Comparison of ENCODE assay signal across 9 mouse cellular contexts in genomic region chr7:143444955-143445648, GRCm38 (mm10). TPM values are rescaled to one million over a fixed set of nuclear protein-coding genes. Genes with fewer than 3 reads are reported as not detected.
DNase-seq lines count a peak whose midpoint lies in the region; ATAC-seq and TF ChIP-seq lines count a peak whose summit lies in the region.
"Had no signal": no experiment of that assay in that cellular context is flagged by ENCODE, and none has a peak within 500 bp of the region (broad histone marks: within the 10 kb centered on the region; RNA-seq: fewer than 3 reads in every experiment).

No protein-coding gene starts in this region.

- H3K27ac ChIP-seq in gastrocnemius, adult 2 months, result no peak overlapping the region
- H3K27ac ChIP-seq in ES-E14 (ENCODE audit: insufficient read depth, low read depth, low read length, poor library complexity, severe bottlenecking), result no peak overlapping the region
- H3K27ac ChIP-seq in hindbrain, embryonic 12.5 days, result peak overlapping the region; percentile 92
- peak overlapping the region; percentile 82 for H3K27ac ChIP-seq in midbrain, embryonic 11.5 days (ENCODE audit: low read depth, low read length)

- H3K4me3 ChIP-seq in gastrocnemius, adult 2 months, result peak overlapping the region; percentile 69
- H3K4me3 ChIP-seq in ES-E14 (ENCODE audit: insufficient read depth in 1 of 2, low read depth in 1 of 2, low read length in 2 of 2, poor library complexity in 1 of 2, severe bottlenecking in 1 of 2), result peak overlapping the region; percentile 0 to 49; a peak in 3 of 4 replicates
- H3K4me3 ChIP-seq in hindbrain, embryonic 12.5 days, result peak overlapping the region; percentile 37
- peak overlapping the region; percentile 28 for H3K4me3 ChIP-seq in midbrain, embryonic 11.5 days (ENCODE audit: low read depth, low read length)

- H3K4me1 ChIP-seq in ES-E14 (ENCODE audit: control insufficient read depth in 2 of 2, insufficient read depth in 2 of 2, low read length in 2 of 2, poor library complexity in 1 of 2), result peaks cover 1 to 2% of the 10 kb centered on the region in 2 experiments; a peak in 1 of 4 replicates
- H3K4me1 ChIP-seq in hindbrain, embryonic 12.5 days, result peaks cover 34% of the 10 kb centered on the region
- peaks cover 34% of the 10 kb centered on the region for H3K4me1 ChIP-seq in midbrain, embryonic 11.5 days (ENCODE audit: control insufficient read depth, insufficient read depth, low read length)

- no peaks in the 10 kb centered on the region for H3K36me3 ChIP-seq in ES-E14 (ENCODE audit: control insufficient read depth, insufficient read depth, low read length, poor library complexity, severe bottlenecking)
- H3K36me3 ChIP-seq in hindbrain, embryonic 12.5 days, result no peaks in the 10 kb centered on the region
- H3K36me3 ChIP-seq in midbrain, embryonic 11.5 days (ENCODE audit: control insufficient read depth, insufficient read depth, low read length), result no peaks in the 10 kb centered on the region

- intact Hi-C loops in gastrocnemius, adult 2 months (cut with DNase I), result no loop called here
- intact Hi-C loops in left cerebral cortex, postnatal 14 days (cut with DNase I), result no loop called here

- in situ Hi-C loops in ES-E14 (cut with MboI; ENCODE audit: low sequenced_read_pairs in 2 of 2, unreplicated experiment in 2 of 2), result no loop called here

- peak overlapping the region; percentile 6; the same call in 1 of the 2 replicates for H3K9ac ChIP-seq in ES-E14 (ENCODE audit: insufficient read depth, low read depth, low read length, poor library complexity, severe bottlenecking)
- peak overlapping the region; percentile 66 for H3K9ac ChIP-seq in hindbrain, embryonic 12.5 days
- peak overlapping the region; percentile 37 for H3K9ac ChIP-seq in midbrain, embryonic 11.5 days (ENCODE audit: low read length)

- under 1% methylated on average over 55 of the region's 55 CpGs for WGBS in hindbrain, embryonic 12.5 days
- WGBS in midbrain, embryonic 11.5 days, result 2% methylated on average over 54 of the region's 55 CpGs

- H3K9me3 ChIP-seq in ES-E14 (ENCODE audit: control insufficient read depth, insufficient read depth, low read depth, low read length), result no peaks in the 10 kb centered on the region
- H3K9me3 ChIP-seq in hindbrain, embryonic 12.5 days (replicated peaks), result no peaks in the 10 kb centered on the region
- H3K9me3 ChIP-seq in midbrain, embryonic 11.5 days (ENCODE audit: control insufficient read depth, low read length), result no peaks in the 10 kb centered on the region

- ATAC-seq in hindbrain, embryonic 12.5 days (ENCODE audit: low FRiP score), result peak; percentile 63
- ATAC-seq in midbrain, embryonic 11.5 days (ENCODE audit: low FRiP score), result peak; percentile 58

- TF ChIP-seq CTCF in gastrocnemius, adult 2 months (IDR thresholded peaks at IDR 0.05), result no peak

- no peak for DNase-seq in gastrocnemius, adult 2 months
- no peak for DNase-seq in gastrocnemius, postnatal 25 days
- no peak for DNase-seq in ES-E14 (ENCODE audit: low read depth, low spot score)
- peak; percentile 94 for DNase-seq in midbrain, embryonic 11.5 days (ENCODE audit: low spot score, missing footprints)
- DNase-seq in urinary bladder, postnatal 4 days (ENCODE audit: low spot score in 2 of 2), result no peak
- no peak for DNase-seq in left cerebral cortex, postnatal 14 days (ENCODE audit: low spot score in 2 of 2)
- DNase-seq in adrenal gland, postnatal 36 days, result no peak

- H3K27me3 ChIP-seq in hindbrain, embryonic 12.5 days, result peaks cover 29% of the 10 kb centered on the region
- H3K27me3 ChIP-seq in midbrain, embryonic 11.5 days (ENCODE audit: control insufficient read depth, insufficient read depth, low read length), result peaks cover 13% of the 10 kb centered on the region

- peak overlapping the region; percentile 68 for H3K4me2 ChIP-seq in hindbrain, embryonic 12.5 days (replicated peaks)
- H3K4me2 ChIP-seq in midbrain, embryonic 11.5 days, result peak overlapping the region; percentile 32

TF ChIP-seq in ES-E14, 5 proteins besides CTCF, POLR2A, EP300 and RAD21:
- TF ChIP-seq ZC3H11A (IDR thresholded peaks at IDR 0.05; ENCODE audit: borderline replicate concordance, low read depth, low read length), result no peak

RNA-seq across cellular contexts. Expression of gene Cdkn1c, which starts 15.7 kb away (rescaled TPM):
- total RNA-seq in gastrocnemius, adult 2 months (2021), result 10 to 100 TPM; 23.2 to 23.5 TPM
- total RNA-seq in gastrocnemius, postnatal 25 days (2021), result 100 to 1,000 TPM in 1 of 2 experiments, 10 to 100 TPM in 1; 95.8 to 152 TPM
- 57.9 and 85.6 TPM in 2 replicates for total RNA-seq in ES-E14 (2012; rRNA removed)
- 1,001 and 1,276 TPM in 2 replicates for polyA plus RNA-seq in hindbrain, embryonic 12.5 days (2016; fragmentation: Nextera tagmentation; extraction: Ambion mirVana)
- polyA plus RNA-seq in midbrain, embryonic 11.5 days (2014; fragmentation: Nextera tagmentation; extraction: Ambion mirVana), result 789 and 799 TPM in 2 replicates
- 10 to 100 TPM; 14.1 to 14.2 TPM for total RNA-seq in left cerebral cortex, postnatal 14 days (2021)
- total RNA-seq in adrenal gland, postnatal 36 days (2021), result 100 to 1,000 TPM; 242 to 645 TPM

RNA-seq across cellular contexts. Expression of gene Slc22a18, which starts 28.4 kb away (rescaled TPM):
- total RNA-seq in gastrocnemius, adult 2 months (2021), result under 1 TPM; 0.17 to 0.20 TPM
- under 1 TPM in 1 of 2 experiments, not detected in 1; 0.29 TPM for total RNA-seq in gastrocnemius, postnatal 25 days (2021)
- 1.5 and 4.6 TPM in 2 replicates for total RNA-seq in ES-E14 (2012; rRNA removed)
- 0.63 and 0.72 TPM in 2 replicates for polyA plus RNA-seq in hindbrain, embryonic 12.5 days (2016; fragmentation: Nextera tagmentation; extraction: Ambion mirVana)
- 0.16 and 0.30 TPM in 2 replicates for polyA plus RNA-seq in midbrain, embryonic 11.5 days (2014; fragmentation: Nextera tagmentation; extraction: Ambion mirVana)
- total RNA-seq in left cerebral cortex, postnatal 14 days (2021), result under 1 TPM; 0.42 to 0.62 TPM
- 1 to 10 TPM; 1.4 to 1.5 TPM for total RNA-seq in adrenal gland, postnatal 36 days (2021)

RNA-seq across cellular contexts. Expression of gene Phlda2, which starts 57.8 kb away (rescaled TPM):
- not detected for total RNA-seq in gastrocnemius, adult 2 months (2021)
- total RNA-seq in gastrocnemius, postnatal 25 days (2021), result not detected
- total RNA-seq in ES-E14 (2012; rRNA removed), result 113 and 272 TPM in 2 replicates
- 3.3 TPM in 2 replicates for polyA plus RNA-seq in hindbrain, embryonic 12.5 days (2016; fragmentation: Nextera tagmentation; extraction: Ambion mirVana)
- 0.37 and 0.54 TPM in 2 replicates for polyA plus RNA-seq in midbrain, embryonic 11.5 days (2014; fragmentation: Nextera tagmentation; extraction: Ambion mirVana)
- not detected for total RNA-seq in left cerebral cortex, postnatal 14 days (2021)
- total RNA-seq in adrenal gland, postnatal 36 days (2021), result 1 to 10 TPM in 1 of 2 experiments, under 1 TPM in 1; 0.43 to 2.6 TPM
- total RNA-seq: gastrocnemius, adult 8-10 months had no signal

Comparison
In these comparisons a context has a peak if more than half of its experiments do, and no peak if none do; other contexts are left out.
1. H3K27ac ChIP-seq: peak in hindbrain, embryonic 12.5 days (single experiment) and midbrain, embryonic 11.5 days (single experiment); none in gastrocnemius, adult 2 months (single experiment) and ES-E14 (single experiment).
2. H3K9ac ChIP-seq: peak in every context shown above with its lines; median percentile 66 in hindbrain, embryonic 12.5 days; 37 in midbrain, embryonic 11.5 days; 6 in ES-E14.
3. RNA of gene Phlda2, which starts 57.8 kb away (total RNA-seq): 113 to 272 TPM in ES-E14; 0.43 to 2.6 TPM in adrenal gland, postnatal 36 days, not detected in left cerebral cortex, postnatal 14 days, not detected in gastrocnemius, adult 2 months and not detected in gastrocnemius, postnatal 25 days; every median in the first group is over 10 times any median in the second.
4. Peak in every context shown above with its lines, with median percentiles within 50 percentile points of each other: H3K4me3 ChIP-seq.